Mouse (Mus musculus) olfactory bulb, adult 2 months (tissue): ENCODE measurements at regions not wholly inside any gene's neighbourhood (a gene's known extent, or its start where the extent isn't known, plus 50 kb on each side); places are given as distances from the start of the nearest gene placed in this dataset.

Experiments used
- CTCF ChIP-seq: fragments of 200-500 bp; IDR thresholded peaks from 2 replicates; pipeline ENCODE4 v1.5.1; 2012; ENCODE audit warnings: low read depth, mild to moderate bottlenecking, low read length, moderate library complexity; ENCODE audit not compliant: insufficient read depth
- POLR2A ChIP-seq: fragments of 200-500 bp; IDR thresholded peaks from 2 replicates; pipeline ENCODE4 v1.6.1; 2012; ENCODE audit warnings: mild to moderate bottlenecking, low read depth, low read length, moderate library complexity; ENCODE audit not compliant: insufficient read depth

GRCm38 (mm10) chr14:47795062-47795461 is 146.8 kb downstream of the Ktn1 start:
- no peak for TF ChIP-seq CTCF
- no peak for TF ChIP-seq POLR2A
